Mouse (Mus musculus): Measurements from ENCODE around the gene Trpm4. TPM values are rescaled to one million over a fixed set of nuclear protein-coding genes. Genes with fewer than 3 reads are reported as not detected.
"Not testable (repeated sequence)": the region's sequence is repeated elsewhere in the genome, so short reads cannot be mapped to it uniquely, and the experiment has no call there.

The Trpm4 gene
- total and polyA plus RNA-seq, 2 experiments from 2014 or later: 10.4 to 22.6 TPM

DNA sequence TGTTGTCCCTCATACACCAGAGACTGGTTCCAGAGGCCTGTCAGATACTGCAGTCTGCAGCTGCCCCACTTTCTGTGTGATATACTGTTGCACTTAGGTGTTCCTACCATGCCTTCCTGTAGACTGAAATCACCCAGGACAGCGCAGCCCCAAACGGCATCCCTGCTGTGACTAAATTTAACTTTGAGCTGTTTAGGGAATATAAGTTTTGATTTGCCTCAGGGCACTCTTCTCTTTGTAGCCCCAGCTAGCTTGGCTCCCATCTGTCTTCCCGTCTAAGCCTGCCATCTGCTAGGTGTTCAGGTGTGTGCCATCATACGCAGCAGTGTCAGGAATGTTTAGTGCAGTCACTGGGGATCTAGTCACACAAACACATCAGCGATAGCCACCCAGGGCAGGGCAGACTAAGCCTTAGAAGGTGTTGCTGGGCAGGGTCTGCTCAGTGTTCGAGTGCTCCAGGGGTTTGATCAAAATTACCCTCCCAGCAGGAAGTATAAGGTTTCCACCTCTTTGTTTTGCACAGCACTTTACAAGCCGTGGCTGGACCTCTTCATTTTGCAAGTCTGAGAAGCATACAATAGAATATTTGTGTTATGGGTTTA, 70.5 kb downstream of the Trpm4 start:
- Histone ChIP-seq H3K9ac (replicated peaks; ENCODE audit: low read length, poor library complexity, severe bottlenecking) (no peak overlapping the region), H3K27me3 (ENCODE audit: insufficient read depth, low read length) (no peaks in the 10 kb centered on the region), H3K36me3 (ENCODE audit: insufficient read depth, low read length) (no peaks in the 10 kb centered on the region), H3K4me2 (ENCODE audit: low read depth, low read length, poor library complexity, severe bottlenecking) (no peak overlapping the region), H3K27ac (ENCODE audit: low read depth, low read length) (no peak overlapping the region), H3K4me3 (ENCODE audit: low read depth, low read length) (no peak overlapping the region), H3K9me3 (ENCODE audit: low read length) (no peaks in the 10 kb centered on the region), H3K4me1 (ENCODE audit: insufficient read depth, low read length) (peaks cover 3% of the 10 kb centered on the region; the same call in 1 of the 2 replicates)
- 69% methylated on average over 7 of the region's 7 CpGs for WGBS
- TF ChIP-seq CTCF (IDR thresholded peaks at IDR 0.05): no peak
- ATAC-seq (ENCODE audit: low FRiP score) (no peak), DNase-seq (ENCODE audit: low spot score) (peak; percentile 15)

DNA sequence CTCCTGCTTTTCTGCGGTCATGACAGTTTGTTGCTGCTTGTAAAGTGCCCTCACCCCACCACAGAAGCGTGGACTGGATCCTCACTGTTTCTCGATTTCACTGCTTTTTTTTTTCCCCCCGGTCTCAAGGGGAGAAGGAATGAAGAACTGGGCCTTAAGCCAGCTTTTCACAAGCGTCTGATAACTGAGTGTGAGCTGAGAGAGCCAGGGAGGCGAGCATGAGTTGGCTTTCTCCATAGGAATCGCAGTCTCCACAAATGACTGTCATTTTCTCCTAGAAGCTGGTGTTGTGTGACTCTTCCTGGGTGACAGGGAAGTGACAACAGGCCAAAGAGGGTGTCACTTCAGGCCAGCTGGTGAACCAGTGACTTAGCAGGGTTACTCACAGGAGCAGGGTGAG, 71.3 kb downstream of the Trpm4 start:
- ATAC-seq (ENCODE audit: low FRiP score) (no peak), DNase-seq (ENCODE audit: low spot score) (peak; percentile 23)
- Histone ChIP-seq H3K9ac (replicated peaks; ENCODE audit: low read length, poor library complexity, severe bottlenecking) (no peak overlapping the region), H3K27me3 (ENCODE audit: insufficient read depth, low read length) (no peaks in the 10 kb centered on the region), H3K4me2 (ENCODE audit: low read depth, low read length, poor library complexity, severe bottlenecking) (no peak overlapping the region), H3K4me3 (ENCODE audit: low read depth, low read length) (no peak overlapping the region), H3K9me3 (ENCODE audit: low read length) (no peaks in the 10 kb centered on the region), H3K4me1 (ENCODE audit: insufficient read depth, low read length) (no peaks in the 10 kb centered on the region), H3K36me3 (ENCODE audit: insufficient read depth, low read length) (no peaks in the 10 kb centered on the region), H3K27ac (ENCODE audit: low read depth, low read length) (no peak overlapping the region)
- WGBS: 58% methylated on average over 7 of the region's 7 CpGs
- TF ChIP-seq CTCF (IDR thresholded peaks at IDR 0.05): no peak

DNA sequence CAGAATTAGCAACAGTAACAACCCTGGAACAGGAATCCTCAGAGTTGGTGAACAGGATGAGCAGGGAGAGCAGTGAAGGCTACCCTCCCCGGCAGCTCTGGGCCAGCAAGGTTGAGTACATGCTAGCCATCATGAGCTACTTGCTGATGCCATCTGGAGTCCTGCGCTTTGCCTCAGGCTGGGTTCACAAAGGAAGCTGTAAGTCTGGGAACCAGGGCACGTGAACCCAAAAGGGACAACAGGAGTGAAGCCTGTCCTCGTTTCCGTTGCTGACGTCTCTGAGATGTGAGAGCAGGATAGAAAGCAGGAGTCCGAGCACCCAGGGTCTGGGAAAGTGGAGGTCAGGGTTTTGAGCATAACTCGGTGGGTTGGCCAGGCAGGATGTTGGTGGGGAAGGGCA, 74.3 kb downstream of the Trpm4 start:
- Histone ChIP-seq H3K27me3 (ENCODE audit: insufficient read depth, low read length) (no peaks in the 10 kb centered on the region), H3K27ac (ENCODE audit: low read depth, low read length) (no peak overlapping the region), H3K4me1 (ENCODE audit: insufficient read depth, low read length) (no peaks in the 10 kb centered on the region), H3K4me3 (ENCODE audit: low read depth, low read length) (no peak overlapping the region), H3K4me2 (ENCODE audit: low read depth, low read length, poor library complexity, severe bottlenecking) (no peak overlapping the region), H3K9me3 (ENCODE audit: low read length) (no peaks in the 10 kb centered on the region), H3K36me3 (ENCODE audit: insufficient read depth, low read length) (no peaks in the 10 kb centered on the region), H3K9ac (replicated peaks; ENCODE audit: low read length, poor library complexity, severe bottlenecking) (no peak overlapping the region)
- DNase-seq (ENCODE audit: low spot score) (no peak), ATAC-seq (ENCODE audit: low FRiP score) (no peak)
- 91% methylated on average over 8 of the region's 8 CpGs for WGBS
- no peak for TF ChIP-seq CTCF (IDR thresholded peaks at IDR 0.05)

DNA sequence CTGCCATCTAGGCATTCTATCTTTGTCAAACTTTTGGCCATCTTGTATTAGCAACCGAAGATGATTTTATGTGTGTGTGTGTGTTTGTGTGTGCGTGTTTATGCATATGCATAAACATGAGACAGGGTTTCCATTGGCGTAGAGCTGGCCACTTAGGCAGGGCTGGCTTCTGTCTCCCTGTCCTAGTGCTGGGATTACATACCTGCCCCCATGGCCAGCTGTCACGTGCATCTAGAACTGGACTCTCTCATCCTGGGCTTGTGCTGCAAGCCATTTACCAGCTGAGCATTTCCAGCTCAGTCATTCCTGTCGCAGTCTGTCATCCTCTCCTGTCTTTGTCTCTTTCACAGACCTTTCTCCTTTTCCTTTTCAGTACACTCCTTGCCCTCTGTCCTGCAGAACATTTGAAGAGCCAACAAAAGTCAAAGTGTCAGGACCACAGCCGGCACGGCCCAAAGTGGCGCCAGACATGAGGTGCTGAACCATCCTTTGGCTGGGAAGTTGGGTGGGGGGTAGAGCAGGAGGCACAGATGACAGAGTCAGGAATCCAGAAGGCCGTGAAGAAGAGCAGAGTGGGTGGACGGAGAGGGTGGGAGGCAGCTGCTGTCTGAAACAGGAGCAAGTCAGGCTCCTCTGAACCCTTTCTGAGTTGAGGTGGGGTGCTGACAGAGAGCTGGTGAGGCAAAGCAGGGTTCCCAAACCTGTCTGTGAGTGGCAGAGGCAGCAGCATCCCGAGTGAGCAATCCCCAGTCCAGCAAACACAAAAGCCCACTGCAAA, 76.3 kb downstream of the Trpm4 start:
- Histone ChIP-seq H3K36me3 (ENCODE audit: insufficient read depth, low read length) (no peaks in the 10 kb centered on the region), H3K4me2 (ENCODE audit: low read depth, low read length, poor library complexity, severe bottlenecking) (no peak overlapping the region), H3K9ac (replicated peaks; ENCODE audit: low read length, poor library complexity, severe bottlenecking) (no peak overlapping the region), H3K9me3 (ENCODE audit: low read length) (no peaks in the 10 kb centered on the region), H3K27me3 (ENCODE audit: insufficient read depth, low read length) (no peaks in the 10 kb centered on the region), H3K4me1 (ENCODE audit: insufficient read depth, low read length) (no peaks in the 10 kb centered on the region), H3K27ac (ENCODE audit: low read depth, low read length) (no peak overlapping the region), H3K4me3 (ENCODE audit: low read depth, low read length) (no peak overlapping the region)
- WGBS: 64% methylated on average over 11 of the region's 11 CpGs
- no peak for ATAC-seq (ENCODE audit: low FRiP score)
- no peak for DNase-seq (ENCODE audit: low spot score)
- no peak for TF ChIP-seq CTCF (IDR thresholded peaks at IDR 0.05)

GRCm38 (mm10) chr7:45255822-45256221, 77.8 kb downstream of the Trpm4 start:
- ATAC-seq (ENCODE audit: low FRiP score); H3K27me3 ChIP-seq (ENCODE audit: insufficient read depth, low read length); H3K36me3 ChIP-seq (ENCODE audit: insufficient read depth, low read length); DNase-seq (ENCODE audit: low spot score); H3K4me1 ChIP-seq (ENCODE audit: insufficient read depth, low read length); H3K9ac ChIP-seq (replicated peaks; ENCODE audit: low read length, poor library complexity, severe bottlenecking); H3K27ac ChIP-seq (ENCODE audit: low read depth, low read length); H3K4me3 ChIP-seq (ENCODE audit: low read depth, low read length); H3K9me3 ChIP-seq (ENCODE audit: low read length); H3K4me2 ChIP-seq (ENCODE audit: low read depth, low read length, poor library complexity, severe bottlenecking): not testable (repeated sequence)
- 79% methylated on average over 4 of the region's 7 CpGs for WGBS

- Histone ChIP-seq H3K9ac (replicated peaks; ENCODE audit: low read length, poor library complexity, severe bottlenecking) (no peak overlapping the region), H3K4me2 (ENCODE audit: low read depth, low read length, poor library complexity, severe bottlenecking) (no peak overlapping the region), H3K9me3 (ENCODE audit: low read length) (no peaks in the 10 kb centered on the region), H3K4me1 (ENCODE audit: insufficient read depth, low read length) (no peaks in the 10 kb centered on the region), H3K27me3 (ENCODE audit: insufficient read depth, low read length) (no peaks in the 10 kb centered on the region), H3K27ac (ENCODE audit: low read depth, low read length) (no peak overlapping the region), H3K4me3 (ENCODE audit: low read depth, low read length) (no peak overlapping the region), H3K36me3 (ENCODE audit: insufficient read depth, low read length) (no peaks in the 10 kb centered on the region)
- 90% methylated on average over 8 of the region's 8 CpGs for WGBS
- ATAC-seq (ENCODE audit: low FRiP score) (no peak), DNase-seq (ENCODE audit: low spot score) (no peak)
- no peak for TF ChIP-seq CTCF (IDR thresholded peaks at IDR 0.05)
Observed at GRCm38 (mm10) chr7:45253806-45254205, 79.8 kb downstream of the Trpm4 start.

Other genes with a start within 250 kb of the Trpm4 start
Only the 30 nearest of the 36 such genes appear.
- gene Gm45713, start 197.5 kb downstream of the Trpm4 start, total RNA-seq (2014; rRNA removed): 2.0 TPM in 1 of 2 replicates, not detected in the other
- 0.39 TPM in 1 of 2 replicates, not detected in the other for gene Gm45713, start 197.5 kb downstream of the Trpm4 start, polyA plus RNA-seq (2015; fragmentation: Nextera tagmentation; extraction: Ambion mirVana)
- 3.4 and 7.8 TPM in 2 replicates for gene Flt3l, start 197.3 kb downstream of the Trpm4 start, total RNA-seq (2014; rRNA removed)
- 1.3 and 1.7 TPM in 2 replicates for gene Flt3l, start 197.3 kb downstream of the Trpm4 start, polyA plus RNA-seq (2015; fragmentation: Nextera tagmentation; extraction: Ambion mirVana)
- 104 and 124 TPM in 2 replicates for gene Pih1d1, start 179.5 kb downstream of the Trpm4 start, total RNA-seq (2014; rRNA removed)
- 77.1 and 81.6 TPM in 2 replicates for gene Pih1d1, start 179.5 kb downstream of the Trpm4 start, polyA plus RNA-seq (2015; fragmentation: Nextera tagmentation; extraction: Ambion mirVana)
- 18.9 and 22.0 TPM in 2 replicates for gene Aldh16a1, start 179.2 kb downstream of the Trpm4 start, total RNA-seq (2014; rRNA removed)
- 12.9 and 15.2 TPM in 2 replicates for gene Aldh16a1, start 179.2 kb downstream of the Trpm4 start, polyA plus RNA-seq (2015; fragmentation: Nextera tagmentation; extraction: Ambion mirVana)
- 1.9 and 2.5 TPM in 2 replicates for gene Slc17a7, start 169.8 kb downstream of the Trpm4 start, total RNA-seq (2014; rRNA removed)
- 0.95 and 0.96 TPM in 2 replicates for gene Slc17a7, start 169.8 kb downstream of the Trpm4 start, polyA plus RNA-seq (2015; fragmentation: Nextera tagmentation; extraction: Ambion mirVana)
- gene Gfy, start 154.2 kb downstream of the Trpm4 start, total RNA-seq (2014; rRNA removed): not detected in 2 replicates
- 0.11 and 0.51 TPM in 2 replicates for gene Gfy, start 154.2 kb downstream of the Trpm4 start, polyA plus RNA-seq (2015; fragmentation: Nextera tagmentation; extraction: Ambion mirVana)
- gene Pth2, start 152.8 kb downstream of the Trpm4 start, total RNA-seq (2014; rRNA removed): not detected in 2 replicates
- gene Pth2, start 152.8 kb downstream of the Trpm4 start, polyA plus RNA-seq (2015; fragmentation: Nextera tagmentation; extraction: Ambion mirVana): 0.93 and 1.3 TPM in 2 replicates
- gene Ccdc155, start 128.9 kb downstream of the Trpm4 start, total RNA-seq (2014; rRNA removed): 0.24 and 0.38 TPM in 2 replicates
- gene Ccdc155, start 128.9 kb downstream of the Trpm4 start, polyA plus RNA-seq (2015; fragmentation: Nextera tagmentation; extraction: Ambion mirVana): 0.32 and 0.50 TPM in 2 replicates
- gene Dkkl1, start 121.6 kb downstream of the Trpm4 start, total RNA-seq (2014; rRNA removed): 9.0 and 14.4 TPM in 2 replicates
- 23.8 and 23.9 TPM in 2 replicates for gene Dkkl1, start 121.6 kb downstream of the Trpm4 start, polyA plus RNA-seq (2015; fragmentation: Nextera tagmentation; extraction: Ambion mirVana)
- 31.2 and 54.8 TPM in 2 replicates for gene Tead2, start 118.0 kb downstream of the Trpm4 start, total RNA-seq (2014; rRNA removed)
- 16.8 and 17.0 TPM in 2 replicates for gene Tead2, start 118.0 kb downstream of the Trpm4 start, polyA plus RNA-seq (2015; fragmentation: Nextera tagmentation; extraction: Ambion mirVana)
- 1.2 and 1.7 TPM in 2 replicates for gene Cd37, start 94.7 kb downstream of the Trpm4 start, total RNA-seq (2014; rRNA removed)
- 1.5 and 2.4 TPM in 2 replicates for gene Cd37, start 94.7 kb downstream of the Trpm4 start, polyA plus RNA-seq (2015; fragmentation: Nextera tagmentation; extraction: Ambion mirVana)
- 0.16 and 1.3 TPM in 2 replicates for gene Slc6a16, start 92.7 kb downstream of the Trpm4 start, total RNA-seq (2014; rRNA removed)
- gene Slc6a16, start 92.7 kb downstream of the Trpm4 start, polyA plus RNA-seq (2015; fragmentation: Nextera tagmentation; extraction: Ambion mirVana): 2.3 and 3.1 TPM in 2 replicates
- not detected in 2 replicates for gene Slc6a21, start 56.3 kb downstream of the Trpm4 start, total RNA-seq (2014; rRNA removed)
- not detected in 2 replicates for gene Slc6a21, start 56.3 kb downstream of the Trpm4 start, polyA plus RNA-seq (2015; fragmentation: Nextera tagmentation; extraction: Ambion mirVana)
- 0.33 TPM in 1 of 2 replicates, not detected in the other for gene Hrc, start 1.5 kb upstream of the Trpm4 start, total RNA-seq (2014; rRNA removed)
- gene Hrc, start 1.5 kb upstream of the Trpm4 start, polyA plus RNA-seq (2015; fragmentation: Nextera tagmentation; extraction: Ambion mirVana): 0.26 and 0.49 TPM in 2 replicates
- 87.4 and 104 TPM in 2 replicates for gene Ppfia3, start 33.2 kb upstream of the Trpm4 start, total RNA-seq (2014; rRNA removed)
- gene Ppfia3, start 33.2 kb upstream of the Trpm4 start, polyA plus RNA-seq (2015; fragmentation: Nextera tagmentation; extraction: Ambion mirVana): 28.9 and 31.6 TPM in 2 replicates
- 68.6 and 96.6 TPM in 2 replicates for gene Lin7b, start 36.8 kb upstream of the Trpm4 start, total RNA-seq (2014; rRNA removed)
- 59.9 and 70.3 TPM in 2 replicates for gene Lin7b, start 36.8 kb upstream of the Trpm4 start, polyA plus RNA-seq (2015; fragmentation: Nextera tagmentation; extraction: Ambion mirVana)
- 249 and 258 TPM in 2 replicates for gene Snrnp70, start 62.0 kb upstream of the Trpm4 start, total RNA-seq (2014; rRNA removed)
- 108 and 131 TPM in 2 replicates for gene Snrnp70, start 62.0 kb upstream of the Trpm4 start, polyA plus RNA-seq (2015; fragmentation: Nextera tagmentation; extraction: Ambion mirVana)
- gene Kcna7, start 71.9 kb upstream of the Trpm4 start, total RNA-seq (2014; rRNA removed): not detected in 2 replicates
- gene Kcna7, start 71.9 kb upstream of the Trpm4 start, polyA plus RNA-seq (2015; fragmentation: Nextera tagmentation; extraction: Ambion mirVana): 0.06 TPM in 1 of 2 replicates, not detected in the other
- gene Ntf5, start 79.9 kb upstream of the Trpm4 start, total RNA-seq (2014; rRNA removed): 0.24 TPM in 1 of 2 replicates, not detected in the other
- gene Ntf5, start 79.9 kb upstream of the Trpm4 start, polyA plus RNA-seq (2015; fragmentation: Nextera tagmentation; extraction: Ambion mirVana): not detected in 2 replicates
- gene Lhb, start 87.0 kb upstream of the Trpm4 start, total RNA-seq (2014; rRNA removed): 1.8 TPM in 1 of 2 replicates, not detected in the other
- gene Lhb, start 87.0 kb upstream of the Trpm4 start, polyA plus RNA-seq (2015; fragmentation: Nextera tagmentation; extraction: Ambion mirVana): 0.32 and 0.70 TPM in 2 replicates
- 11.5 and 19.7 TPM in 2 replicates for gene Gys1, start 101.1 kb upstream of the Trpm4 start, total RNA-seq (2014; rRNA removed)
- gene Gys1, start 101.1 kb upstream of the Trpm4 start, polyA plus RNA-seq (2015; fragmentation: Nextera tagmentation; extraction: Ambion mirVana): 12.0 and 12.2 TPM in 2 replicates
- gene Ruvbl2, start 104.3 kb upstream of the Trpm4 start, total RNA-seq (2014; rRNA removed): 129 and 146 TPM in 2 replicates
- 80.5 and 90.8 TPM in 2 replicates for gene Ruvbl2, start 104.3 kb upstream of the Trpm4 start, polyA plus RNA-seq (2015; fragmentation: Nextera tagmentation; extraction: Ambion mirVana)
- gene Ftl1, start 126.1 kb upstream of the Trpm4 start, total RNA-seq (2014; rRNA removed): 2,165 and 2,428 TPM in 2 replicates
- 4,797 and 5,109 TPM in 2 replicates for gene Ftl1, start 126.1 kb upstream of the Trpm4 start, polyA plus RNA-seq (2015; fragmentation: Nextera tagmentation; extraction: Ambion mirVana)
- 119 and 144 TPM in 2 replicates for gene Bax, start 133.1 kb upstream of the Trpm4 start, total RNA-seq (2014; rRNA removed)
- 254 and 258 TPM in 2 replicates for gene Bax, start 133.1 kb upstream of the Trpm4 start, polyA plus RNA-seq (2015; fragmentation: Nextera tagmentation; extraction: Ambion mirVana)
- gene Tulp2, start 148.1 kb upstream of the Trpm4 start, total RNA-seq (2014; rRNA removed): not detected in 2 replicates
- 0.37 and 0.67 TPM in 2 replicates for gene Tulp2, start 148.1 kb upstream of the Trpm4 start, polyA plus RNA-seq (2015; fragmentation: Nextera tagmentation; extraction: Ambion mirVana)
- 0.52 and 1.6 TPM in 2 replicates for gene Gm45808, start 153.0 kb upstream of the Trpm4 start, total RNA-seq (2014; rRNA removed)
- gene Gm45808, start 153.0 kb upstream of the Trpm4 start, polyA plus RNA-seq (2015; fragmentation: Nextera tagmentation; extraction: Ambion mirVana): not detected in 2 replicates
- 4.3 TPM in 2 replicates for gene Dhdh, start 155.0 kb upstream of the Trpm4 start, total RNA-seq (2014; rRNA removed)
- 5.5 and 6.1 TPM in 2 replicates for gene Dhdh, start 155.0 kb upstream of the Trpm4 start, polyA plus RNA-seq (2015; fragmentation: Nextera tagmentation; extraction: Ambion mirVana)
- gene Nucb1, start 176.6 kb upstream of the Trpm4 start, total RNA-seq (2014; rRNA removed): 92.2 and 137 TPM in 2 replicates
- gene Nucb1, start 176.6 kb upstream of the Trpm4 start, polyA plus RNA-seq (2015; fragmentation: Nextera tagmentation; extraction: Ambion mirVana): 137 and 144 TPM in 2 replicates
- gene Ppp1r15a, start 192.5 kb upstream of the Trpm4 start, total RNA-seq (2014; rRNA removed): 17.2 and 17.4 TPM in 2 replicates
- 18.7 and 18.8 TPM in 2 replicates for gene Ppp1r15a, start 192.5 kb upstream of the Trpm4 start, polyA plus RNA-seq (2015; fragmentation: Nextera tagmentation; extraction: Ambion mirVana)
- gene Plekha4, start 192.6 kb upstream of the Trpm4 start, total RNA-seq (2014; rRNA removed): 2.0 and 2.1 TPM in 2 replicates
- 1.2 and 1.6 TPM in 2 replicates for gene Plekha4, start 192.6 kb upstream of the Trpm4 start, polyA plus RNA-seq (2015; fragmentation: Nextera tagmentation; extraction: Ambion mirVana)

Measured in midbrain, postnatal 0 days (tissue).